Mouse (Mus musculus) retina, adult 2 months (tissue): ENCODE measurements around the gene Atp5e.

ENCODE experiments used
- DNase-seq: peaks from one replicate; pipeline ENCODE4 v3.0.0-alpha.2; 2012; ENCODE audit warnings: low read depth, low spot score

Gene Atp5e

DNA sequence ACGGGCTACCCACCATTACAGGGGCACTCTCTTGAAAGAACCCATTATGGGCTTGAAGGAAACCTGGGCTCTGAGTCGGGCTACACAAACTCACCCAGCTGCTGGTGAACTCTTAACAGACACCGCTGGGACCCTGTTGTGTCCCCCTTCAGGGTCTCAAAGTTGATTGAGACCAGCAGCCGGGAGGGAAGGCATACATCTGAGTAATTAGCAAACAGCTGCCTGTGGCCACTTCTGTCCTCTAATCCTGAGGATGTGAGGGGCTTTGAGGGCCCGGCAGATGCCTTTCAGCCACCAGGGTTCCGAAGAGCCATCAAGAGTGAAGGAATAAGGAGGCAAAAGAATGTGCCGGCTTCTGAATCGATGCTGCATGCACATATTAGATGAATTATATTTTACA, 17.0 kb downstream of the Atp5e start:
- no peak for DNase-seq

DNA sequence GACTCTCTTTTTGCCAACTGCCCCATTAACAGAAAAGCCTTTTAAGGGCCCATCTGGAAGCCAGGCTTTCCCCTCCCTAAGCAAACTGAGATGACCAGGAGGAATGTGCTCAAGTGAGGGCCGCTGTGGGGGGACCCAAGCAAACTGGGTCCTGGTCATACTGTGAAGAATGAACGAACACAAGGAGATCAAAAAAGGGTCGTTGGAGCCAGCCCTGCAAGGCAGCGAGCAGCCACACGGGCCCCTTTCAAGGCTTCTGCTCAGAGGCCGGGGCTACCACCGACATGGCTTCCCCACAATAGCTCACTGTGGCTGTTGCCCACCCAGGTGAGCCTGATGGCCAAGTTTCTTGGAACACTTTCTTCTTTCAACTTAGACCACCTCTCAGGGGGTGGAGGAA, 17.4 kb downstream of the Atp5e start:
- no peak for DNase-seq

- DNase-seq: no peak
Measured at GRCm38 (mm10) chr2:174445018-174445417, 18.9 kb downstream of the Atp5e start.

DNA sequence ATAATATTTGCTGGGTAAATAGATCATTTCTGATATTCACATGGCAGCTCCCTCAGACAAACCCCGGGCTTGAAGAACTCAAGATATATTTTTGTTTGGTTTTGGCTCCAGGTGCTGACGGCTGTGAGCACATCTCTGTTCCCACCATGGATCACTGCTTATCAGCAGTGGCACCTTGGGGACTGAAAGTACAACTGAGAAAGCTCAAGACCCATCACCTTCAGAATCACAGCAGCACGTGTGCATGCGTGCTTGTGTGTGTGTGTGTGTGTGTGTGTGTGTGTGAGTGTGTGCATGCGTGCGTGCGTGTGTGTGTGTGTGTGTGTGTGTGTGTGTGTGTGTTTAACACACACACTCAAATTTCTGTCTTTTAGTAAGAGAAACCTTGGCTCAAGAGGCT, 19.5 kb downstream of the Atp5e start:
- DNase-seq: no peak

DNA sequence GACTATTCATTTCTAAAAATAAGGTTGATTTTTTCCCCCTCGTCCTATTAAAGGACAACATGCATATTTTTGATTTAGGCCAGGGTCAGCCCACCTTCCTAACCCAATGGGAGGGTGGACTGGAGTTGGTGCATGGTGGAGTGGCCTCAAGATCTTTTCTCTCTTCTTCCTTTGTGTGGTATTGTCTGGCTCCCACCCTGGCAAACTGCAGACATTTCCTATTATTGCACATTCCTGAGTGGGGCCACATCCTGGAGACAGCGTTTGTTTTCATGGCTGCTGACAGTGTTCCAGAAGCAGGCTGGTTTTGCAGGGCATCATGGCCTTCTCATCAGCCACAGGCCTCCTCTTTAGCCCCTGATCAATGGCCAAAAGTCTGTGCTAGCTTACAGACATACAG, 20.9 kb downstream of the Atp5e start:
- no peak for DNase-seq

GRCm38 (mm10) chr2:174442460-174442859, 21.4 kb downstream of the Atp5e start:
- DNase-seq: no peak

DNA sequence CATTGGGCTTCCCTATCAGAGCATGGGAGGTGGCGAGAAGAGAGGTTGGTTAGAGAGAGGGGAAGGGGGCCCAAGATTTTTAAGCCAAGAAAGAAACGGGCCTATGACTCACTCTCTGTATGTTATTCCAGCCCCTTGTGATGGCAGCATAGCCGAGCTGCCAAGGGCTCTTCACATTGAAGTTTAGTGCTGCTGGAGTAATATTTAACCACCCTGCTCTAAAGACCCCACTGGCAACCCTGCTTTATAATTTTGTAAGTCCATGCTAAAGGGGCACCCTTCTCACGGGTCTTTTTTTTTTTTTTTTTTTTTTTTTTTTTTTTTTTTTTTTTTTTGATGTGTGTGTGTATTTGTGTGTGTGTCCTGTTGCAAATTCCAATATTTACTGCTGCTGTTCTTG, 22.0 kb downstream of the Atp5e start:
- no peak for DNase-seq

- no peak for DNase-seq
Measured at GRCm38 (mm10) chr2:174439961-174440360, 23.9 kb downstream of the Atp5e start.

- DNase-seq: no peak
Measured at GRCm38 (mm10) chr2:174439450-174439838, 24.5 kb downstream of the Atp5e start.

GRCm38 (mm10) chr2:174438737-174439449, 25.0 kb downstream of the Atp5e start, which contains the start of gene Ctsz:
TSS of gene Ctsz (minus strand) at chr2:174439039.
- no peak for DNase-seq

GRCm38 (mm10) chr2:174438181-174438580, 25.7 kb downstream of the Atp5e start:
- DNase-seq: no peak

DNA sequence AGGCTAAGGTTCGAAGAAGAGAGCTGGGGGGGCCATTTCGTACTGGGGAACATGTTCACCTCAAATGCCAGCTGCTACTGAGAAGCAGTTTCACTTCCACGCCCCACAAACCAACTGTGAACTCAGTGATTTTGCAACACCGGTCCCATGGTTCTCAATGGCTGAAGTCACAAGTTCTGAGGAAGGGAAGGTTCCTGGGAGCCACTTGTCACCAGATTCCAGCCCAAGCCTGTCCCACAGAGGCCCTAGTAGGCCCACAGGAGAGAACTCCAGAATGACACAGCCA, 26.3 kb downstream of the Atp5e start:
- DNase-seq: no peak

DNA sequence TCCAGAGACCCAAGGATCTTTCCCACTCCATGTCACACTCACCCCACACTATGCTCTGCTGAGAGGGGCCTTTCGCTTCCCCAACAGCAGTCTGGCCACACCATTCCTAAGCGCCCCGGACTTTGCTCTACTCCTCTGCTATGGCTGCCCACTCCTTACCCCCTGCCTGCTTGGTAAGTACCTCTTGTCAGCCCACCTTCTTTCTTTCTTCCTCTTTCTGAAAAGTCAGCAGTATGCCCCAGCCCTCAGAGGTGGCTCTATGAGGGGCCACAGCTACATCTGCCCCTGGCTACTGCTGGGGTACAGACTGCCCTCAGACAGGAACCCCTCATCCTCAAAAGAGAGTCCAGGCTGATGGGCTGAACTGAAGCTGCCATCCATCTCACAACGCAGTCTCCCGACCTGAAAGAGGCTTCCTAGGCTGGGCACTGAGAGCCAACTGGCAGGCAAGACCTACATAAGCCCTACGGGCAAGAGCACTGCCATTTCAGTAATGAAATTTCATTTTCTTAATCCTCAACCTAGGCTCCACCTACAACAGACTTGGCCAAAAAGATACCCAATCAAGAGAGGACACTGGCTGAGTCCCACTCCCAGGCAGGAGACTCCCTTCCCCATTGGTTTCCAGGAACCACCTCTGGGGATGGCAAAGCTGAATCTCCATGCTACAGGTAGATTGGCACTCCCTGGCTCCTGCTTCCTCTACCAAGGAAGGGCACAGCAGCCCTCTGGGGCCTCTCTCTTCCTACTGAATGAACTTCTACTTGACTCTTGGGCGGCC, 26.8 kb downstream of the Atp5e start:
- no peak for DNase-seq

DNA sequence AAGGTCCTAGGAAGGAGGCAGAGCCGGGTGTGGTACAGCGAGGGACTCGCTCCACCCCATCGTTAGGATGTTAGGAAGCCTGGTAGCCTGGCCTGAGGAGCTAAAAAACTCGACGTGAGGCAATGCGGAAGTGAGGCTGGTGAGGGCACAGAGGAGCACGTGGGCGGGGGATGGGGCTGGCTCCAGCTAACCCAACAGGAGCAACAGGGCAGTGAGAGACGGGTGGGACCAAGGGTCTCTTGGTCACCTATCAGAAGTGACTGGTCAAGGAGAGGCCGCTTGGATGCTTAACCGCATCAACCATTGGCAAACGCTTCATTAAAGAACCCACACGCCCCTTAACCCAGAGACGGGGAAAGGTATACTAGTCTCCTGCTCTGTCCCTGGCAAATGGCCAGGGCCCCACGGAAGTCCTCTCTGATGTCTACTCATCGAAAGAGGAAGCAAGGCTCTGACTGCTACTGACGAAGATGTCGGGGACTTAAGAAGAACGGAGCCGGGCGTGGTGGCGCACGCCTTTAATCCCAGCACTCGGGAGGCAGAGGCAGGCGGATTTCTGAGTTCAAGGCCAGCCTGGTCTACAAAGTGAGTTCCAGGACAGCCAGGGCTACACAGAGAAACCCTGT, 27.7 kb downstream of the Atp5e start:
- DNase-seq: no peak

- no peak for DNase-seq
Measured at GRCm38 (mm10) chr2:174434943-174435342, 29.0 kb downstream of the Atp5e start.

DNA sequence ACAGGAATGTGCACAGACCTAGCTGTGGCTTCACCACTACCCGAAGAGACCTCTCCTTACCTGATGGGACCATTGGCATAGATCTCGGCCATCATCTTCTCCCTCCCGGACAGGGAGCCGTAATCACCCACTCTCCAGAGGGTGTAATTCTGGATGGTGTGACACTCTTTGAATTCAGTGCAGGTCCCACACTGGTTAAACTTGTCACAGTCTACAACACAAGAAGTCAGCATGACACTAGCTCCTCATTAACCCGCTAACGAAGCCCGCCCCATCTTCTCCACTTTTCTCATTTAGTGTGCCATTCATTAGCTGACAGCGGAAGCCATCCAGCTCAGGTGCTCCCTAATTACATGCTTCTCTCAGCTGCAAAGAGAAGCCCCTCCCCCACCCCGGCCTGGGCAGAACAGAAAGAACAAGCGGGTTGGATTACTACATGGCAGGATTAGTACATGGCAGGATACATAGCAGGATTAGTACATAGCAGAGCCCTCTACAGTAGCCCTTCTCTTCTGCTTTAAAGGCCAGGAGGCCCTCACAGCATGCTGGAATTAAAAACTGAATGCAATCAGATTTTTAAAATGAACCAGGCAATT, 34.8 kb downstream of the Atp5e start:
- no peak for DNase-seq

DNA sequence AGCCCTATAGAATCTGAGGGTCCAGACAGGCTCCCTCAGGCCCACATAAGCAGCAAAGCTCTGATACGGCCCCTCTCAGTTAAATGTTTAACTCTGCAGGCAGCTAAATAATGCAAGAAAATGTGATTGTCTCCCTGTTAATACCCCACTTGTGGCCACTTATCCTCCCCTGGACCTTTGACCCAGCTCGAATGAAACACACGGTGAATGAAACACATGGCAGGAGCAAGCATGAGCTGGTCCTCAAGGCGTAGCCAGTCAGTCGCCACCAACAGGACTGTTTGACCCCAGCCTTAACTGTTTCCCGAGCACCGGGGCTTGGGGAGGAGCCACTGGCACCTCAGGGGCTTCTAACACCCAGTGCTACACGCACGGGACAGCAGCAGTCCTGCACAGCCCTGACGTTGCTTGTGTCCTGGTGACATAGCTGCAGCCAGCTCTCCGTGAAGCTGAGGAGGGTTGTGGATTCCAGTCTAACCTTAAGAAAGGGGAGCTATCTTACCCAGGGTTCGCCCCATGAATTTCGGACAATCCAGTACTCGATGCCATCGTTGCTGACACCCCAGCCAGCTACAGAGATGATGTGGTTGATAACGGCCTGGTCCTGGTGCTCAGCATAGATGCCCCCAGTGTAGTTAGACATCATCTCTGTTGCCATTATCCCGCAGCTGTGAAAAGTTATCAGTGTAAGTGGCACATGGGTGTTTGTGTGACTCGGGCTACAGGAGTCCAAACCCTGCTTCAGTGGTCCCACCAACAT, 35.6 kb downstream of the Atp5e start:
- DNase-seq: no peak

- DNase-seq: no peak
Measured at GRCm38 (mm10) chr2:174426856-174427255, 37.0 kb downstream of the Atp5e start.

DNA sequence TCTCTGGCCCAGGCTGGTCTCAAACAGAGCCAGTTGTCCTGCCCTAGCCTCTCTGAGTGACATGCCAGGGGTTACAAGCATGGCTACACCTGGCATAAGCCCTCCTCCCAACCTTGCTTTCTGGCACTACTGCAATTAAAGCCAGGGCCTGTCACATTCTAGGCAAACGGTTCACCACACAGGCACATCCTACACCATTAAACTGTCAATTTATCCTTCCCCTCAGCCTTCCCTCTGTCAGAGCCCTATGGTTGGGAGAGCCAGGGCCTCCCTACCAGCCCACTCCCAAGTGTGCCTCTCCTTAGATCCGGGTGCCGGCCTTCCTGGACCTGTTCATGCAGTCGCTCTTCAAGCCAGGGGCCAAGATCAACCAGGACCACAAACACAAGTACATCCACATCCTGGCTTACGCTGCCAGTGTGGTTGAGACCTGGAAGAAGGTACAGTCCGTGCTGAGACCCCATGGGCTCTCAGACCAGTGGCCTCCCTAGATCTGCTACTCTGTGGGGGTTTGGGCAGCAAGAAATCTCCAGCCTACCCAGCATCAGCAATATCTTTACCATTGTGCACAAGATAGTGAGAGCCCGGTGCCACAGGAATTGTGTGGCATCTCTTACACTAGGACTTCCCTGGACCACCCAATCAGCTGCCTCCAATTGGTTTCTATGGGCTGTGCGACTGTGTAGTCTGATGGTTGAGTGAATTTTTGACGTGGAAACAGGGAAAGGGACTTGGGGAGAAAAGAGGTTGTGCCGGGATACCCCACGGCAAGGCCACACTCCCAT, 39.4 kb downstream of the Atp5e start:
- DNase-seq: no peak

DNA sequence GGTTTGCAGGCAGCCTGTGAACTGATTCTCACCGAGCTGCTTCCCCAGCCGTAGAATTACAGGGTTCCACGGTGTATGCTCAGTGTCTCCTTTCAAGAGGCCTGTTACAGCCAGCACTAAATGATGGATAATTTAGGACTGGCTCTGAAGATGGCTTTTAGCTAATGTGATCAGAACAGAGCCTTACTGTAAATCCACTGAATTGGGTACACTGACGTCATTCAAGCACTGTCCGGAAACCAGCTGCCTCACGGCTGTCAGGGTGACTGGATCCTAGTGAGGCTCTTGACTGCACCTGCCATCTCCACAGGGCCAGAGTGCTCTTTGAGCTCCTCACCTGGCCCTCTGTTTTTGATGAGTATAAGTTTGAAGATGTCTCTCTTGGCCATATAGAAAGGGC, 42.8 kb downstream of the Atp5e start:
- no peak for DNase-seq

- DNase-seq: peak; percentile 95
Measured at GRCm38 (mm10) chr2:174415731-174416310, 48.1 kb downstream of the Atp5e start, which contains the start of gene Nelfcd. TSS of gene Nelfcd (plus strand) at chr2:174415804.
